Mouse (Mus musculus) megakaryocyte-erythroid progenitor cell, adult 5-6 weeks (primary cell): ENCODE measurements around the gene Elk3. TPM values are rescaled to one million over a fixed set of nuclear protein-coding genes. Genes with fewer than 3 reads are reported as not detected.

Source experiments
- ATAC-seq: replicated peaks from 2 replicates; pipeline ENCODE4 v1.8.0; 2016; ENCODE audit warnings: mild to moderate bottlenecking, inconsistent platforms; ENCODE audit not compliant: severe bottlenecking, poor library complexity, low FRiP score, low TSS enrichment
- total RNA-seq, 2 experiments: library from RNA; stranded (forward) in 1 of 2; stranded (reverse) in 1 of 2; fragments of 200-1000, 215-1000 nt in 1 of 2; fragments of >200 nt in 1 of 2; fragmentation: Nextera tagmentation in 1 of 2; gene quantifications; 2 replicates each; pipeline ENCODE4 v1.2.3; 2014 to 2017

The Elk3 gene
- total RNA-seq, 2 experiments from 2014 or later: 7.2 to 8.9 TPM

DNA sequence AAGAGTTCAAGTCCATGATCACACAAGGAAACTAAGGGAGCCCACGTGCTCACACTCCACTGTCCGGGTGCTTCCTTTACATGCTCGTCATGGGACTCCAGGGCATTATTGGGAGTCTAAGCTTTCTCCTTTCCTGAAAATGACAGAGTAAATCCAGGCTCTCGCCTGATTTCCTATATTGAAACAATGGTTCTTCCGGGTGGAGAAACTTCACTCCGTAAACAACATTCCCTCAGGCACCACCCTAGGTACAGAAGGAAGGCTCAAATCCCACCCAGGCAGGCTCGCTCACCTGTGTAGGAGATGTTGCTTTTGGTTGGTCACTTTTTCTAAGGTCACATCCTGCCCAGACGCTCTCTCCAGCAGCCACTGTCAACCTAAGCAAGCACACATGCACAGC, 9.1 kb downstream of the Elk3 start:
- no peak for ATAC-seq

DNA sequence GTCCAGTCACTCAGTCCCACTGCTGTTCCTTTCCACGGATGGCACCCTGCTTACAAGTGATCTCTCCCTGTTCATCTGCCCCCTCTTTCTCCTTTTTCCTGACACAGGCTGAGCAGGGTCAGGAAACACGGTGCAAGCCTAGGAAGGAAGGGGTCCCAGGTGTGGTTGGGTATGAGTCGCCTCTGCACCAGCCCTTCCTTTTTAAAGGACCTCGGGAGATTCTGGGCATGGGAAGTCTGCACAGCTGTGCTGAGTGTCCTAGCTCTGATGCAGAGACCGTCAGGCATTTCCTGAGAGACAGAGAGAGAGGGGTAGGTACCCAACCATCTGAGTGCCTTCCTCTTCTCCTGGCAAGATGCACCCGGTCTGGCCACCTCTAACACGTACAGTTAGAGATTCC, 12.7 kb downstream of the Elk3 start:
- no peak for ATAC-seq

DNA sequence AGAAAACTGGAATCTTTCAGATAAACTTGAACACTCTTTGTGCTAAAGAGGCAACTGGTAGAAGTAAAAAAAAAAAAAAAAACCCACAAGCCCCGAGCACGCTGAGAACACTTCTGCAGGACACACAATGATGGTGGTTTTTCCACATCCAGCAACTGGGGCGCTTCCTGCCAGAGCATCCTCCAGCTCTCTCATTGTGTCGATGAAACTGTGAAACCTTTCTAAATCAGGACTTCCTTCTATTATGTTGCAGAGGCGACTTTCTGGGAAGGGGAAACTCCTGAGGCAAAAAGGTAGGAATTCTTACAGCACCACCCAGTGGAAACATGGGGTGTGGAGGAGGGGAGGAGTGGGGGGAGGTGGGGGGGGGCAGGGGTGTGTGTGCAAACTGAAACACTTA, 13.2 kb downstream of the Elk3 start:
- no peak for ATAC-seq

DNA sequence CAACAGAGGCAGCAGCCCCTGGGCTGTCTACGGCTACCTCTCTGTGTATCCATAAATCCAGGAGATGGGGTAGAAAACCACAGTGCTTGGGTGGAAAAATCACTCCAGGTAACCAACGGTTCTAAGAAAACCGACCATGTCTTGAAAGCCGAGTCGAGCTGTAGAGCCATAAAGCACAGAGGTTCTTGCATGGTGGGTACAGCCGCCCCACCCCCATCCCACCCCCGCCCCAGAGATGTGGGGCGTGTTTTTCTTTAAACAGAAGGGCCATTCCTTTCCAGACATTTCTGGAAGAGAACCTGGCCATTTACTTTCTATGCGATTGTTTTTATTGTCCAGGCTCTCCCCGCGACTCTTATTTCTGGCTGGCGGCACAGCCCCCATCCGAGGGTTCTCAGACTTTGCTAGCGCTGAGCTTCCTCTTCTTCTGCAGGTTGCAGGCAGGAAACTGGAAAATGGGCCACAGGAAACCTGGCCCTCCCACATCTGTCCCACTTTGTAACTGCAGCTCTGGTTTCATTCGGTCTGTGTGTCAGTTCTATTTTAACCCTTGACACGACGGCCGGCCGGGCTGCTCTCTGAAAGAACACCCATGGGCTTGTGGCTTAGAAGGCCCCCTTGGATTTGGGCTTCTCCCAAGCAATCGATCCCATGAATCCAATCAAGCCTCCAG, 16.3 kb downstream of the Elk3 start:
- no peak for ATAC-seq

DNA sequence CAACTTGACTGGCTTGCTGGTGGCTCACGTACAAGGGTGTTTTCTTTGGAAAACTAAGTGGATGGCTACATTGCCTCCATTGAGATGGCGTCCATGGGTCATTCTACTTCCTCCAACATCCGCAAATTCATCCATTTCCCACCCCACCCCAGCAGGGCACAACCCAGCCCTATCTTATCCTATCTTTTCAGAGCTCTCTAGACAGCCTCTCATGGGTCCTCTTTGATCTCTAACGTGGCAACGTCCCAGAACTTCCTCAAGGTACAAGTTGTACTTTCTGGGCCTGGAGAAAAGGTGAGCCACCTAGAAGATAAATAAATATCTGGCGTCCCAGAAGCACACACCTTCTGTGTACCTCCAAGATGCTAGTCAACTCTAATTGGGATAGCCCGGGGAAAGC, 17.3 kb downstream of the Elk3 start:
- ATAC-seq: no peak

DNA sequence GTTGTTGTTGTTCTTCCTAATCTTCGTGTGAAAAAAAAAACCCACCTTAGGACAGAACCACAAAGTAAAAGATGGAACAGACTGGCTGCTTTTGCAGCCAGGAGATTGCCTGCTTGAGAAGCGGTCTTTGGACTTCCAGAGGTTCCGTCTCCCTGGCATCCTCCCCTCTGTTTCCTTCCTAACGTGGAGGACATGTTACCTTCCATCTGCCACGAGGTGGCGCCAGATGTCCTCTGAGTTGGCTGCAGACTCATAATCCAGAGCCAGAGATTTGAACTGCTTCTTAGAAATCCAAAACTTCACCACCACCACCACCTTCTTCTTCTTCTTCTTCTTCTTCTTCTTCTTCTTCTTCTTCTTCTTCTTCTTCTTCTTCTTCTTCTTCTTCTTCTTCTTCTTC, 19.1 kb downstream of the Elk3 start:
- ATAC-seq: no peak; the same call in 1 of the 2 replicates

DNA sequence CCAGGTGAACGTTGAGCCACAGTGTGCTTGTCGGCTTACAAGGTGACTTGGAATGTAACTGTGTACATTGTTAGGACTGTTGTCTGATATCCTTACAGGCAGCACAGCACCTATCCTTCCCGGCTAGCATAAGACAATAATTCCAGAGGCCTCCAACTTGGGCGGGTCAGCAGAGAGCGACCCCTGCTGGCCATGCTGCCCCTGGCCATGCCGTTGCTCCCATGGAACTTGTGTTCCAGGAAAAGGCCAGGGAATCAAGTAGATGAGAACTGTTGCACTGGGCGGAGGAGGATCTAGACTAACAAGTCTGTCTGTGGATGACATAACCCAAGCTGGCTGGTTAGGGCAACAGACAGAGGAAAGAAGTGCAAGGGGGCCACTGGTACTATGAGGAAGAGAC, 19.6 kb downstream of the Elk3 start:
- ATAC-seq: no peak

DNA sequence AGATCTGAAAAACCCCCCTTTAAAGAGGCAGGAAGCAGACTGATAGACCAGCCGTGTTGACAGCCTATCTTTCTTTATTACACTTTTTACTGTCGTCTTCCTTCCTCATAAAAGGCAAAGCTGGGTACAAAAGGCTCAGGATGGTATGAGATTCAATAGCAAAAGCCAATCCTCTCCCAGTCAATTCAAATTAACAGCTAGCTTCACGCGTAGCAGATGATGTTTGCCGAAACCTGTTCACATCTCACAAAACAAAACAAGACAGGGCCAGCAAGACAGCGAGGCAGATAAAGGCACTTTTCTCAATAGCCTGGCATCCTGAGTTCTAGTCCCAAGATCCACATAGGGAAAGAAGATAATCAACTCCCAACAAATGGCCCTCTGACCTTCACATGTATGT, 21.5 kb downstream of the Elk3 start:
- ATAC-seq: no peak

DNA sequence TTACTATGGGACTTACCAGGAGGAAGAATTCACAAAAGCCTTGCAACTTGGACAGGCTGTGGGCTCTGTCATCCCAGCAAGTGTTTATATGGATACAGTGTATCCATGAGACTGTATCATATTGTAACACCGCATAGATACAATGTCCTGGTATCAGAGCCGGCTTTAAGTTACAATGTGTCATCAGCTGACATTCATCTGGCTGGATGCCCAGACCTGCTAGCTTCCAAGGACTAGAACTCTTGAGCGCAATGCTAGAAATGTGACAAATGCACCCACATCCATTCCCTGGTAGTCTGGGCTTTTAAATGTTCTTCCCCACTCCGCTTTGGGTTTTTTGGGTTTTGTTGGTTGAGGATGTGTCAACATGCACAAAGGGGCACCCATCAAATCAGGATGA, 22.6 kb downstream of the Elk3 start:
- peak; percentile 76 for ATAC-seq

DNA sequence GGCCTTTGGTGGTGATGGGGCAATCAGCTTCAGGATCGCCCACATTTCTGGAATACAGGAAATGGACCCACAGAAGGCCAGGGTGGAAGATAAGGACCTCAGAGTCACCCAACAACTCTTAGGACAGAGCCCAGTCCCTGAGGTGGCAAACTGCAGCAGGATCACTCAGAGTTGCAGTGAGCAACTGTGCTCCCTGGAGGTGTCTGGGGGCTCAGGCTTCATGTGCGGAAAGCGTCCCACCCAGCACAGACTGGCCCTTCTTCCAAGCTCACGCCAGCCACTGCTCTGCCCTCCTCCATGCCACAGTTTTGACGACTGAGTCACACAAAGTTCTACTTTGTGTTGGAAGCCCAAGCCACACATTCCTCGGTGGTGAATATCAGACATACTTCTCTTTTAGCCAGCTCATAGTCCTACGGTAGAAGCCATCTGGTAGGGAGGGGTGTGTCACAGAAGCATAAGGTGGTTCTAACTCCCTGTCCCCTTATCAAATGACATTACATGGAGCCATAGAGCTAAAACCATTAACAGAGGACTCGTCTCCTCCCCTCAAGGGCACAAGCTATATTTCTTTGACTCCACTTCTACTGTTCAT, 23.3 kb downstream of the Elk3 start:
- ATAC-seq: peak; percentile 63

DNA sequence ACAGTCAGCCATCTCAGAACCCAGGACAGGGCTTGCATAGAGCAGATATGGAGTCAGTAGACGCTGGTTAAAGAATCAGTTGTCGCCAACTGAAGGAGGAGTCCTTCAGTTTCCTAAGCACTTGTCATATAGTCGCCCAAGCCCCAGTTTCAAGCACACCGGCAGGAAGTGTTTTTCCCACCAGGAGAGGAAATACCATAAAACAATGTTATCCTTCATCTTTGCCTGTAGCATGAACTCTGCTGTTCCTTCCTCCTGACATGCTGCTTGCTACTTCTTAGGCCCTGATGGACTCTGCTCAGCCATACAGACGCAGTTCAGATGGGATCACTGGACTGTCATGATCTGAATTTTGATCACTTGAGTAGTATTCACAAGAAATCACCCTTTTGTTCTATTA, 25.4 kb downstream of the Elk3 start:
- 0 out of 2 replicates have a peak, but pooled peaks have one; percentile 13 for ATAC-seq

DNA sequence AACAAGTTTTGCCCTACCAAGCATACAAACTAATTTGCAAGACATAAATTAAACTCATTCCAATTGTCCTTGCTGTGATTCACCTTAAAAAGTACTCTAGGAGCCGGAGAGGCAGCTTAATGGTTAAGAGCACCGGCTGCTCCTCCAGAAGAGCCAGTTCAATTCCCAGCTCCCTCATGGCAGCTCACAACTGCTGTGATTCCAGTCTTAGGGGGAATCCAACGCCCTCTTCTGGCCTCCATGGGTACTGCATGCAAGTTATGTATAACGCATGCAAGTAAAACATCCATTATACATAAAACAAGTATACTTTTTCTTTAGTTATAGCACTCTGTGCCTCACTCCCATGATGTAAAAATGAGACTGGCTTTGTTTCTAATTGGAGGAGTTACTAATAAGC, 27.7 kb downstream of the Elk3 start:
- ATAC-seq: no peak

DNA sequence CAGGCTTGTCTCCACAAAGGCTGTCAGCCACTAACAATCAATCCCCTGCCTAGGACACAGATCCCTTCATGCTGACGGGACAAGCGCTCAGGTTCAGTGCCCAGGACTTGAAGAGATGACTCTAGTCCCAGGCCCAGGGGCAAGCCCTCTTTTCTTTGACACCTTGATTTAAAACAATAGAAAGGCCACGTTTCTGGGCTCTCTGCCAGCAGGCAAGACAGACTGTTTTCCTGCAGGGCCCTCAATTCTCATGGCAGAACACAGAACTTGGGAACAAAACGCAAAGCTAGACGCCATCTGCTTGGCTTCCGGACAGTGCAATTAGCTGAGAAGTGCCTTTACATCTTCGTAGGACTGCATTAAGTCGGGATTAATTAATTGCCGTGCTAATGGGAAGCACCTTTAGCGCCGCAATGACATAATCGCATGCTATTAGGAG, 28.4 kb downstream of the Elk3 start:
- no peak for ATAC-seq

DNA sequence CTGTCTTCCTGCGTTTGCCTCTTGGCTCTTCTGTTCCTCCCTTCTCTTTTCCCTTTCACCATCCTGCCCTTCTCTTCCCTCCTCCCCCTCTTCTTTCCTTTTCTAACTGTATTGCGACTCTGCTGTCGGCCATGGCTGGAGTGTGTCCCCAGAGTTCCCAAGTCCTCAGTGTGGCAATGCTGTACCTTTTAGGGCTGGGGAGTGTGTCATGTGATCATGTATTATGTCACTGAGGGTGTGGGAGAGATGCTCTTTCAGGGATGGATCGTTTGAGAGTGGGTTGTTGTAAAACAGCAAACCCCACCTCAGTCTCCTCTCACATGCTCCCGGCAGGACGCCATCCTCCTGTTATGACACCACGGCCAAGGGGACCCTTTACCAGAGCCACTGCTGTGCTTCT, 29.8 kb downstream of the Elk3 start:
- no peak for ATAC-seq

DNA sequence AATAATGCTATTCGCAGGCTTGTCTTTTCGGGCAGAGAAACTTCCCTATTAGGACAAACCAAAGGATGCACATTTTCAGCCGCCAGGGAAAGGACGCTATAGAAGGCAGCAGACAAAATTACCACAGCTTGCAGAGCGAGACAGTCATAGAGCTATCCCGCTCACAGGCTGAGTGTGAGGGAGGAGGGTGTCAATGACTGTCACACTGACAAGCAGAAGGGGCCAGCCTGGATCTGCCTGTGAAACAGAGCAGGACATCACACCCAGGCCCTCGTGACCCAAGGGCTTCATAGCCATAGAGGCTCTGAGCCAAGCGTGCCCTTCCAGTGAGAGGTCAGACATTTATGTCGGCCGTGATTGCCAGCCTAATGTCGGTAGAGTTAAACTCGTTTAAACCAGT, 30.3 kb downstream of the Elk3 start:
- ATAC-seq: no peak

DNA sequence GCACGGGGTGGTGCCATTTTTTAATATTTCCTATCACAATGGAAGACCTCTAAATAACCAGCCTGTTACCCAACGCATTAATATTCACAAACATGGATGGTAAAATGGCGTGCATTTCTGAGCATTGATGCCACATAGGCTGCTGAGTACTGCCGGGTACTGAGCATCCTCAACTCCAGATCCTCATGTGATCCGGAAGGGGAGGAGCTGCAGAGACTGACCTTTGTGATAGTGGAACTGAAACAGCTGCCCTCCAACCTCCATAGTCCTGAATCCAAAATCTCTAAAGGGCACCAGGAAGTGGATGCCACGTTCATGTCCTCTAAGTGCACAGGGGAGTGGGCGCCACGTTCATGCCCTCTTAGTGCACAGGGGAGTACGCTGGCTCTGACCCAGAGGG, 31.9 kb downstream of the Elk3 start:
- no peak for ATAC-seq

DNA sequence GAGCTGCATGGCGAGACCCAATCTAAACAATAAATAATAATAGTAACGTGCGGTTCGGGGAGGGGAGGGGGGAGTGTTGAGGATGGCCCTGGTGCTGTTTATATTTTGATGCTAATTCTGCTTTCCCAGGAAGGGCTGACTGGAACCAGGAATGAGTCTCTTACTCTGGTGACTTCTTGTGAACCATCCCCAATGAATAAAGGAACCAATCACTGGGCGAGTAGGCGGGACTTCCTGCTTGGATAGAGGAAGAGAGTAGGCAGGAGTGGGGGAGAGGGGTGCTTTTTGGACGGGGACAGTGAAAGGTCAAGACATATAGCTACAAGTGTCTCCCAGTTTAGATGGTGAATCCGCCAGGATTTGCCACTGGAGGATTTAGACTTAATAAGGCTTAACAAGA, 32.6 kb downstream of the Elk3 start:
- ATAC-seq: no peak

DNA sequence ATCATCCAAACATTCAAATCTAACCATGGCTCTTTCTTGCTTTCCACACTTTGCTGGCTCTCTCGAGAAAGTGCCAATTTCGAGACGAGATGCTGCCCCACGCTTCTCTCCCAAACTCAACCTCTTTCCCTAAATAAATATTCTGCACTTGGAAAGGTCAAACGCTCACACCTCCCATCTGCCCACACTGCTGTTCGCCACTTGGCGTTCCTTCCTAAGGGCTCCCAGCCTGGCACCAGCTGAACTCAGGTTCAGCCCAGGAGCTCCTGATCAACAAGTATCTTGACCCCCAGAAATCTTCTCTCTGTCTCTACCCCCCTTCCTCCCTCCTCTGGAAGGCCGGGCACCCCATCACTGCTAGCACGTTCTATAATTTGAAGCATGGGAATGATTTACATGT, 34.1 kb downstream of the Elk3 start:
- no peak for ATAC-seq

DNA sequence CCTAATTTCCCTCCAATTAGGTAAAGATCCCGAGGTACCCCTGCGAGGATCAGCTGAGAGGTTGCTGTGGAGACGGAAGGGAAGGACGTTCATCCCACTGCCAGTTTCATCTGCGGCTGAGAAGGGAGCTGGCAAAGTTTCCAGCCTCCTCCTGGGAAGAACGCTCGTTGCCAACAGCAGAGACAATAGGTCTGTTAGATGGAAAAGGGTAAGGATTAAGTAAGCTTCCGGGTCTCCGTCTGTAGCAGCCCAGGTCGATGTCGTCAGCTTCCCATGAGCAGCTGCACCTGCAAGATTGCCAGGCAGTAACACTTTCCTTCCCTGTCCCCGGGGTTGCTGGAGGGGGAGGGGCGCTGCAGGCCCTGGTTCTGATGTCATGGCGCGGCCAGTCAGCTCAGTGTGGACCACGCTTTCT, 34.6 kb downstream of the Elk3 start:
- ATAC-seq: no peak

DNA sequence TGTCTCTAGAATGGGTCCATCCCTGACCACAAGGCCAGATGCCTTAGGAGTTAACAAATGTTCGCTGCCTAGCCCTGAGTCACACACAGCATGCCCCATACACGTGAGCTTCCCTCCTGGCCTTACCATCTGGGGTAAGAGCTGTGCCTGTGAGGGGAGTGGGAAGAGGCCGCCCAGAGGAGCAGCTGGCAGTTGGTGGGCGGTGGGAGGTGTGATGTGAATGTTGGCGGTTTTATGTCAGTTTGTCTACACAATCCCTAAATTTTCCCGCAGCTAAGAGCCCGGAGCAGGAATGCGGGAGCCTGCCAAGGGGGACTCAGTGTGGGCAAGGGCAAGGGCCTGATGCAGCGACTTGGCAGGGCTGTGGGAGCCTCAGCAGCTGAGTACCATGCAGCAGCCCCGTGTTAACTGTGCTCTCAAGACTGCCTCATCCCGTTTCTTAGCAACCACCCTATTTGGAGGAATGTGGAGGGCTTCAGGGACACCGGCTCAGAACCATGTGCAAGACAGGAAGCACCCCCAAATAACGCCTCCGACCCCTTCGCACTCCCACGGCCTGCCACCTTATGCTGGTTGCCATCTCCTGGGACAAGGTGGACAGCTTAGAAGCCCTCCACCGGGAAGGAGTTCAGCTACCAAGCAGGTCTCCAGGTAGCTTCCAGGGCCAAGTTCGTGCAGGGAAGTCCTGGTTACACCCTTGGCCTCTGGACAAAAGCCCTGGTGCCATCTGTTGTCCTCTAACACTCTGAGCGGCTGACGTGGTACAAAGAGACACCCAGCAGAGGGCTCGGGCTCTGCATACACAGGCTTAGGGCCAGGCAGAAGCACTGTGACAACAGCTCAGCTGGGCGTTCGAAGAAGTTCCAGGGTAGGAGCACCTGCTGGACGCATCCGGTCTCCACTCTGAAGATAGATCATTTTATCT, 35.5 kb downstream of the Elk3 start:
- ATAC-seq: no peak
